19 mouse cellular contexts compared by ENCODE assay signal in genomic region chr1:141104034-141104433, GRCm38 (mm10).
DNase-seq lines count a peak whose midpoint lies in the region; ATAC-seq and TF ChIP-seq lines count a peak whose summit lies in the region.
"Had no signal": no experiment of that assay in that cellular context is flagged by ENCODE, and none has a peak within 500 bp of the region (broad histone marks: within the 10 kb centered on the region; RNA-seq: fewer than 3 reads in every experiment).

No protein-coding gene starts in this region.

- no peak overlapping the region for H3K9ac ChIP-seq in heart, embryonic 12.5 days
- H3K9ac ChIP-seq in midbrain, postnatal 0 days (replicated peaks; ENCODE audit: low read length, poor library complexity, severe bottlenecking), result no peak overlapping the region
- H3K9ac ChIP-seq in midbrain, embryonic 13.5 days (replicated peaks), result no peak overlapping the region
- H3K9ac ChIP-seq in intestine, embryonic 15.5 days, result no peak overlapping the region
- H3K9ac ChIP-seq: embryonic facial prominence, embryonic 15.5 days; liver, postnatal 0 days had no signal

- no peaks in the 10 kb centered on the region for H3K9me3 ChIP-seq in heart, embryonic 12.5 days (replicated peaks)
- H3K9me3 ChIP-seq in midbrain, postnatal 0 days (ENCODE audit: low read length), result no peaks in the 10 kb centered on the region
- no peaks in the 10 kb centered on the region for H3K9me3 ChIP-seq in midbrain, embryonic 13.5 days
- H3K9me3 ChIP-seq in intestine, embryonic 15.5 days, result no peaks in the 10 kb centered on the region
- H3K9me3 ChIP-seq: embryonic facial prominence, embryonic 15.5 days; limb, embryonic 10.5 days had no signal

- no peak overlapping the region for H3K4me3 ChIP-seq in heart, embryonic 12.5 days
- H3K4me3 ChIP-seq in midbrain, postnatal 0 days (ENCODE audit: low read depth, low read length), result no peak overlapping the region
- no peak overlapping the region for H3K4me3 ChIP-seq in midbrain, embryonic 13.5 days (replicated peaks)
- H3K4me3 ChIP-seq in intestine, embryonic 15.5 days (replicated peaks), result no peak overlapping the region
- H3K4me3 ChIP-seq: embryonic facial prominence, embryonic 15.5 days; limb, embryonic 10.5 days had no signal

- no peaks in the 10 kb centered on the region for H3K4me1 ChIP-seq in heart, embryonic 12.5 days (replicated peaks)
- H3K4me1 ChIP-seq in midbrain, postnatal 0 days (ENCODE audit: insufficient read depth, low read length), result no peaks in the 10 kb centered on the region
- no peaks in the 10 kb centered on the region for H3K4me1 ChIP-seq in midbrain, embryonic 13.5 days (replicated peaks)
- H3K4me1 ChIP-seq in intestine, embryonic 15.5 days (replicated peaks), result no peaks in the 10 kb centered on the region
- H3K4me1 ChIP-seq: embryonic facial prominence, embryonic 15.5 days; limb, embryonic 10.5 days had no signal

- ATAC-seq in heart, embryonic 12.5 days (ENCODE audit: insufficient number of reproducible peaks, low FRiP score), result no peak
- ATAC-seq in midbrain, postnatal 0 days (ENCODE audit: low FRiP score), result no peak
- ATAC-seq in midbrain, embryonic 13.5 days, result no peak
- no peak for ATAC-seq in intestine, embryonic 15.5 days
- ATAC-seq: liver, postnatal 0 days had no signal

- no peak overlapping the region for H3K27ac ChIP-seq in heart, embryonic 12.5 days (ENCODE audit: poor library complexity, severe bottlenecking)
- no peak overlapping the region for H3K27ac ChIP-seq in midbrain, postnatal 0 days (ENCODE audit: low read depth, low read length)
- no peak overlapping the region for H3K27ac ChIP-seq in midbrain, embryonic 13.5 days
- no peak overlapping the region for H3K27ac ChIP-seq in intestine, embryonic 15.5 days
- H3K27ac ChIP-seq: embryonic facial prominence, embryonic 15.5 days; limb, embryonic 10.5 days had no signal

- WGBS in heart, embryonic 12.5 days, result 58% methylated on average over 1 of the region's 1 CpGs
- 63% methylated on average over 1 of the region's 1 CpGs for WGBS in midbrain, postnatal 0 days
- 84% methylated on average over 1 of the region's 1 CpGs for WGBS in midbrain, embryonic 13.5 days
- WGBS in intestine, embryonic 15.5 days, result 67% methylated on average over 1 of the region's 1 CpGs

- H3K27me3 ChIP-seq in heart, embryonic 12.5 days (replicated peaks), result no peaks in the 10 kb centered on the region
- H3K27me3 ChIP-seq in midbrain, postnatal 0 days (ENCODE audit: insufficient read depth, low read length), result no peaks in the 10 kb centered on the region
- H3K27me3 ChIP-seq in midbrain, embryonic 13.5 days, result no peaks in the 10 kb centered on the region
- H3K27me3 ChIP-seq in intestine, embryonic 15.5 days (replicated peaks), result no peaks in the 10 kb centered on the region
- H3K27me3 ChIP-seq: embryonic facial prominence, embryonic 15.5 days had no signal

- TF ChIP-seq CTCF in midbrain, postnatal 0 days (IDR thresholded peaks at IDR 0.05), result no peak

- H3K4me2 ChIP-seq in heart, embryonic 12.5 days, result no peak overlapping the region
- H3K4me2 ChIP-seq in midbrain, postnatal 0 days (ENCODE audit: low read depth, low read length, poor library complexity, severe bottlenecking), result no peak overlapping the region
- H3K4me2 ChIP-seq in midbrain, embryonic 13.5 days (replicated peaks), result no peak overlapping the region
- no peak overlapping the region for H3K4me2 ChIP-seq in intestine, embryonic 15.5 days (replicated peaks)
- H3K4me2 ChIP-seq: embryonic facial prominence, embryonic 15.5 days; heart, embryonic 11.5 days had no signal

- DNase-seq in cerebellum, postnatal 10 days, result peak; percentile 51 to 64
- DNase-seq in cerebellum, adult 8-10 months, result no peak
- peak; percentile 38 for DNase-seq in heart, adult 8-10 months (ENCODE audit: low spot score)
- DNase-seq in midbrain, postnatal 0 days (ENCODE audit: low spot score), result peak; percentile 30
- DNase-seq: adrenal gland, postnatal 36 days; cerebellum, postnatal 36 days; gastrocnemius, postnatal 10 days; kidney, adult 9 months; kidney, postnatal 25 days; liver, postnatal 0 days; retina, postnatal 1 day; thymus, postnatal 14 days had no signal

- H3K36me3 ChIP-seq in heart, embryonic 12.5 days, result no peaks in the 10 kb centered on the region
- H3K36me3 ChIP-seq in midbrain, postnatal 0 days (ENCODE audit: insufficient read depth, low read length), result no peaks in the 10 kb centered on the region
- H3K36me3 ChIP-seq in midbrain, embryonic 13.5 days, result no peaks in the 10 kb centered on the region
- no peaks in the 10 kb centered on the region for H3K36me3 ChIP-seq in intestine, embryonic 15.5 days
- H3K36me3 ChIP-seq: embryonic facial prominence, embryonic 15.5 days; G1E; limb, embryonic 10.5 days had no signal
